Mouse (Mus musculus) 3T3-L1 (cell line): ENCODE measurements around the gene Wee2.

Experiments
- DNase-seq: peaks from one replicate; pipeline ENCODE4 v3.0.0-alpha.2; 2015; ENCODE audit warnings: low read depth, low spot score

Wee2 gene

GRCm38 (mm10) chr6:40438936-40439335 lies at the start of gene Wee2:
TSS of gene Wee2 (plus strand) at chr6:40439088.
- no peak for DNase-seq

- DNase-seq = peak; percentile 11
These were observed 47.9 kb upstream of the Wee2 start for GRCm38 (mm10) chr6:40390975-40391374.

- DNase-seq = peak; percentile 85
These were observed 45.7 kb upstream of the Wee2 start for GRCm38 (mm10) chr6:40393213-40393612.

GRCm38 (mm10) chr6:40402031-40402430 lies 36.9 kb upstream of the Wee2 start:
- no peak for DNase-seq

- no peak for DNase-seq
These were observed 35.1 kb upstream of the Wee2 start for GRCm38 (mm10) chr6:40403640-40404285.

- DNase-seq = no peak
These were observed 27.8 kb upstream of the Wee2 start for GRCm38 (mm10) chr6:40411085-40411484.

GRCm38 (mm10) chr6:40413046-40413445 lies 25.8 kb upstream of the Wee2 start:
- no peak for DNase-seq

GRCm38 (mm10) chr6:40413565-40413964 lies 25.3 kb upstream of the Wee2 start:
- peak; percentile 25 for DNase-seq

- no peak for DNase-seq
These were observed 23.1 kb upstream of the Wee2 start for GRCm38 (mm10) chr6:40415799-40416198.

GRCm38 (mm10) chr6:40418386-40418785 lies 20.5 kb upstream of the Wee2 start:
- DNase-seq = no peak

- DNase-seq = peak; percentile 13
These were observed 17.8 kb upstream of the Wee2 start for GRCm38 (mm10) chr6:40421099-40421498.

- no peak for DNase-seq
These were observed 15.9 kb upstream of the Wee2 start for GRCm38 (mm10) chr6:40423013-40423412.

GRCm38 (mm10) chr6:40423774-40424173 lies 15.1 kb upstream of the Wee2 start:
- DNase-seq = peak; percentile 68

- DNase-seq = no peak
These were observed 11.4 kb upstream of the Wee2 start for GRCm38 (mm10) chr6:40427441-40427840.

- DNase-seq = no peak
These were observed 10.2 kb upstream of the Wee2 start for GRCm38 (mm10) chr6:40428696-40429095.

GRCm38 (mm10) chr6:40429521-40429931 lies 9.4 kb upstream of the Wee2 start:
- no peak for DNase-seq

- DNase-seq = no peak
These were observed 8.6 kb upstream of the Wee2 start for GRCm38 (mm10) chr6:40430251-40430650.

- DNase-seq = peak; percentile 39
These were observed 8.0 kb upstream of the Wee2 start for GRCm38 (mm10) chr6:40430878-40431277.

- DNase-seq = peak; percentile 56
These were observed 7.5 kb upstream of the Wee2 start for GRCm38 (mm10) chr6:40431356-40431755.

- no peak for DNase-seq
These were observed 7.1 kb upstream of the Wee2 start for GRCm38 (mm10) chr6:40431812-40432211.

- no peak for DNase-seq
These were observed 6.3 kb upstream of the Wee2 start for GRCm38 (mm10) chr6:40432346-40433275.

- DNase-seq = no peak
These were observed 4.2 kb upstream of the Wee2 start for GRCm38 (mm10) chr6:40434697-40435096.
